Mouse (Mus musculus) yolk sac, embryonic 10.5 days (tissue): ENCODE data around the gene 1700125H20Rik.

Source experiments
- DNase-seq: peaks from one replicate; pipeline ENCODE4 v3.0.0-alpha.2; 2017; ENCODE audit warnings: low spot score

Gene 1700125H20Rik

DNA sequence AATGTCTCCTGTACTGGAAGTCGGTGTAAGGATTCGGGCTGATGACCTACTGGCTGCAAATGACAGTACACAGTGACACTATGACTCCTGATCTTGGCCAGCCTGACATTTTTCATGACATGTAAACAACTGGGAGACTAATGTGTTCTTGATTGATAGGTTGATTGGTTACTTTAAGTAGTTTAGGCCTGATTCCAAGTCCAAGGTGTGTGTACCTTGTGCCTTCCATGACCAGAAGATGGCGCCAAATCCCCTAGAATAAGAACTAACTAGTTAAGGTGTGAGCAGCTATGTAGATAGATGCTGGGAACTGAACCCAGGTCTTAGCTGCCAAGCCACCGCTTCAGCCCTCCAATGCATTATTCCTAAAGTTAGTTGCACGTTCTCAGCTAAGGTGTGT, 13.9 kb downstream of the 1700125H20Rik start:
- peak; percentile 25 for DNase-seq

DNA sequence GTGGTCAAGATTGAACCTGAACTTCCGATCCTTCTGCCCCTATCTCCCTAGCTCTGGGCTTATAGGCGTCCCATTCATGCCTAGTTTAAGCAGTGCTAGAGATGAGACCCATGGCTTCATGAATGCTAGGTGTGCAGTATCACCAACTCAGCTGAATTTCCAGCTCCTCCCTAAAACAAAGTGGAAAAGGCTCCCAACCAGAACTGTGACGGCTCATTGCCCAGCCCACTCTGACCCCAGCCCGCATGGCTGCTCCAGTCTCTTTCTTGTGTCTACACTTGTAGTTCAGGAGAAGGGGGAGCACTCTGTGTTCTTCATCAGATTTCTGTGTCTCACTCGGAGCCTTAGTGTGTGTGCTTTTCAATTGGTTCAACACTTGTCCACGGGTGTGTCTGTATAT, 14.6 kb downstream of the 1700125H20Rik start:
- no peak for DNase-seq

DNA sequence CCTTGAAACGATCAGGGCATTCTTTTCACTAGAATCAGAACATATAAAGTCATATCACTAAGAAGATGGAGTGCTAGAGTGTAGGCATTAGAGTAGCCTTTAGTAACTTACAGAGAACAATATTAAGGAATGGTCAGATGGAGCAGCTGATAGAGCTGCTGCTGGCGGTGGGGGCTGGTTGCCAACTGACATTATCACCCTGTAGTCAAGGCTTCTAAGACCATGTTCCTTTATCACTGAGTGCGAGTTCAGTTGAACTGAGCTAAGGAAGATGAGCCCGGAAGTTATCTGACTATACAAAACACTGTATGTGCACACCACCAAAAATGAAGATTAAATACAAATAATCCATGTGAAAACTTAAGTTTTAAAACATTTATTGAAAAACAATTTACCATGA, 18.9 kb downstream of the 1700125H20Rik start:
- no peak for DNase-seq

DNA sequence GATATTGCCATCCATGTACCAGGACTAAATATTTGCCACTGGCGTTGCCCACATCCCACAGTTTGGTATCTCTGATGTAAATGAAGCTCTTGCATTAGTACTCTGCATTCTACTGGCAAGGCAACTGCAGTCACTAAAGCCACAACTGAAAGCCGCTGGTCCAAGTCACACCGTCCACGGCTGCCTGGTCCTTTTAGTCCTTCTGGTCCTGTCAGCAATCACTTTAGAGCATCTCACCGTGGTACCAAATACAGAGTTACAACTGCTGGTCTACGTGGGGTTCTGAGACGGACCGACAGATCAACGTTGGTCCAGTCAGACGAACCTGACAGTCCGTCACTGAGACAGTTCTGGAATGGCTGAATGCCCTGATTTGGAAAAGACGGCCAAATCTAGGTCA, 20.5 kb downstream of the 1700125H20Rik start:
- no peak for DNase-seq

DNA sequence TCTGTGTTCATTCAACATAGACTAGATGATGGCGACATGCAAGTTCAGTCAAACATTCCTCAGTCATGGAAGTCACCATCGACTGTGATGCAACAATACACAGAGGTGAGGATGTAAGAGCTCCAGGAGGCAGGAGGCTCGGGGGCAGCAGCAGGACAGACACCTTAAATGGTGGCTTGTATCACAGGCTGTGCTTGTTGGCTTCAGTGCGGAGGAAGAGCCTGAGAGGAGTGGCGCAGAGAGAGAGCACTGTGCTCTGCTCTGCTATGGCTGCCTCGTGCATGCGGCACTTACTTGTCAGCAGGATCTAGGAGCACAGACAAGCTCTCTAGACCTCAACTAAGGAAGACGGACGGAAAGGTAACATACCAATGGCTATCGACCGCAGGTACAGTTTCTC, 24.0 kb downstream of the 1700125H20Rik start:
- no peak for DNase-seq

DNA sequence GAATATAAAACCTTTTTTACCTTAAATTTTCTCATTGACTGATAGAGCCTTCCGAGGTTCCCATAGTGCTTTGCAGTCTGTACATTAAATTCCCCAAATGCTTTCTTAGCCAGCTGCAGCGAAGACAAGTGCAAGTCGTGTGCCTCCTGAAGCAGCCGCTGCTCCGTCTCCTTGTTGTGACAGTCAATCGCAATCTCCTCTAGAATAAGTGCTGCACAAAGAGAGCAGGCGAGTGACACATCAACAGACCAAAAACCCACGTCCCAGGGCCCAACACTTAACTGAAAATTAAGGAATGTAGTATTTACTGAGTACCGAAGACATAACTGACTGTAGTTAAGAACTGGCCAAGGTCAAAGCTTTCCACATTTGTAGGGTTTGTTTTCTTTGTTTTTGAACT, 25.8 kb downstream of the 1700125H20Rik start:
- no peak for DNase-seq

DNA sequence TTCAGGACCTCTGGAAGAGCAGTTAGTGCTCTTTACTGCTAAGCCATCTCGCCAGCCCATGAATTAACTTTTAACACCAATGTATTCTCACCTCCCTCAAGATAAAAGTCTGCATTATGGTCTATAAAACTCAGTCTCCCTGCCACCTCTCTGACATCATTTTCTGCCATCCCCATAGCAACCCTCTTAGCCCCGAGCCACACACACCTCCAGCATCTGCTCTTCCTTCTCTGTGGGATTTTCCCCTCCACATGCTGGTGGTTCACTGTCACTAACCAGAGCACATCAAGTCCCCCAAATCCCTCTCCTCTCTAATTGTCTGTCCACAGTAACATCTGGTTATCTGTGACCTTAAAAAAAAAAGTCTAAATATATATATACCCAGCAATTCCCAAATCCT, 28.7 kb downstream of the 1700125H20Rik start:
- DNase-seq, result no peak

DNA sequence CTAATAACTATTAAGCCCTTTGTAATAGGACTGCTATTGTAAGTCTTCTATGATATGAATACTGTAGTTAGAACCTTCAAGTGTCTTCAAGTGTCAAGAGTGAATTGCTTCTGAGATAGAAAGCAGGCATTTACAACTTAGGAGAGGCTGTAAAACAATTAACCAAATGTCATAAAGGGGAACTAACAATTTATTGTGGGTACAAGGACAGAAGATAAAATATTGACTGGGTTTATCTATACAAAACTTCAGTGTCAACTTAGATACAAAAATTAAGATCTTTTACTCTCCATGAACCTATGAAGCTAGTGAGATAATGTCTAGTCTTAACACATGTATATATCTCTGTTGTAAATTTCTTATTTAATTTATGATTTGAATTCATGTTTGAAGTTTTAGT, 36.0 kb downstream of the 1700125H20Rik start:
- no peak for DNase-seq

DNA sequence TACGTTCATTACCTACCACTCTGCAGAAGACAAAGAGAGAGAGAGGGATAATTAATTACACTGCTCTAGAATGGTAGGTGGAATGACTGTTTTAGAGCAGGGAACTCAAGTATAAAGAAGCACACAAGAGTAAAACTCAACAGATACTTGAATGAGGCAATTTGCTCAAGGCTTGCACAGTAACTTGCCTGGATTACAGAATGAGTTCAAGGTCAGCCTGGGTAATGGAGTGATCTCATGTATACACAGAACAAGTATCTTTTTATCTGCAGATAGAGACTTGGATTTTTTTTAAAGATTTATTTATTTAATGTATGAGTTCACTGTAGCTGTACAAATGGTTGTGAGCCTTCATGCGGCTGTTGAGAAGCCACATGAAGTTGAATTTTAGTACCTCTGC, 40.9 kb downstream of the 1700125H20Rik start:
- no peak for DNase-seq

DNA sequence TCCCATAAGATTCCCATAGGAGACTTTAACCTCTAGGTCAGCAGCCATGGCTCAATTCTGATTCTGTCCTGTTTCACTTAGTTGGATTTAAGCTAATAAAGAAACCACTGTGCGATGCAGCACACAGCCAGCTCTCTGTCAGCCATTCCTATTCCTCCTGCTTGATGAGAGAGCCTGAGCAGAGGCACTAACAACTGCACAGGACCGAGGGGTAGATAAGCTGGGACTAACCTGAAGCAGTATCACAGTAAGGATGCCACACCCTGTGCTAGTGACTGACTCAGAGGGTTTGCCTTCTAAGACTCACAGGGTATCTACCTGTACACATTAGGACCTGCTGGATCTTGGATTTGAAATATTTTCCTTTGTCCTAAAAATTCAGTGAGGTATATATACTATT, 43.0 kb downstream of the 1700125H20Rik start:
- DNase-seq, result no peak

DNA sequence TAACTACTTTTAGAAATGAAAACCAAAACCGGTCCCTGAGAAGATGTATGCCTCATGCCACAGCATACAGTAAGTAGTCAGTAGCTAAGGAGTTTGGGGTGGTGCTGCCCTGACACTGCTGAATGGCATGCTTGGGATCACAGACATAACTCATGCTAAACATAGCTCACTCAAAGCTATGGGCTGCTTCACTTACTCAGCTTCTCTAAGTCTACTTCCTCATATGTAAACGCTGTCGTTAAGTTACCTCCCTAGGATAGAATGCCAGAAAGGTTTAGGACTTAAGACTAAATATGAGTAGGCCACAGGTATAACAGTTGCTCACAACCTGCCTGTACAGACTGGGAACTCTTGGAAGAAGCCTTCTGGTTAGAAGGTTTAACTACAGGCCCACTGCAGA, 44.5 kb downstream of the 1700125H20Rik start:
- DNase-seq, result no peak

DNA sequence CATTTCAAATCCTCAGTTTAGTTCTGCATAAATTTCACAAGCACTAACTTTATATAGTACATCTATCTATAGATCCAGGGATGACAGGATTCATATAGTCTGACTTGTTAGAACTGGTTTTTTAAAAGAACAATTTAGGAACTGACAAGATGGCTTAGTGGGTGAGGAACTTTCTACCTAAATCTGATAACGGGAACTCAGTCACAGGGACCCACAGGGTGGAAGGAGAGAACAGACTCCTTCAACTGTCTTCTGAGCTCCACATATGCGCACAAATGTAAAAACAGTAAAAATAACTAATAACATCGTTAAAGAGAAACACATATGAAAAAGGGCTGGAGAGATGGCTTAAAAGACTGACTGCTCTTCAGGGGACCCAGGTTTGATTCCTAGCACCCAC, 48.8 kb downstream of the 1700125H20Rik start:
- DNase-seq, result no peak

DNA sequence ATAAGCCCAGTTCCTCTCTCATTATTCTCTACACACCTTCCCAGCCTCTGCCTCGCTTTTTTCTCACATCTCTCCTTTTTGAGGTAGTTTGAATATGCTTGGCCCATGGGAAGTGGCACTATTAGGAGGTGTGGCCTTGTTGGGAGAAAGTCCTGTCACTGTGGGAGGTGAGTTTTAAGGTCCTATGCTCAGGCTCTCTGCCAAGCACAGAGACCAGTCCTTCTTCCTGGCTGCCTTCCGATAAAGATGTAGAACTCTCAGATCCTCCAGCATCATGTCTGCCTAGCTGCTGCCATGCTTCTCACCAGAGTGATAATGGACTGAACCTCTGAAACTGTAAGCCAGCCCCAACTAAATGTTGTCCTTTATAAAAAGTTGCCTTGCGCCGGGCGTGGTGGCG, 52.4 kb downstream of the 1700125H20Rik start:
- DNase-seq, result no peak

DNA sequence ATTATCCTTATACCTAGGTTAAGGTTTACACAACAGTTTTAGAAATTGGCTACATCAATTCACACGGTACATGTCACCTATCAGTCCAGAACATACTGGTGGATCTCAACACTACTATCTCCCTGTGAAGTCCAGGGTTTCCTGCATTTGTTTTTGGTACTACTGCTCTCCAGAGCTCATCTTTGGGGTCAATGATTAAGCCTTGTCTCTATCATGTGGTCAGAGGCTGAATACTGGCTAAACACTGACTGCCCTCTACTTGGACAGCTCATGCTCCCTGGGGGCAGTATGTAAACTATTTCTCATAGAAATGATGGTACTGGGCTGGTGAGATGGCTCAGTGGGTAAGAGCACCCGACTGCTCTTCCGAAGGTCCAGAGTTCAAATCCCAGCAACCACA, 53.0 kb downstream of the 1700125H20Rik start:
- peak; percentile 45 for DNase-seq
